Mouse (Mus musculus): ENCODE measurements around the gene Gm20830. TPM values are rescaled to one million over a fixed set of nuclear protein-coding genes. Genes with fewer than 3 reads are reported as not detected.
"Not testable (repeated sequence)": the region's sequence is repeated elsewhere in the genome, so short reads cannot be mapped to it uniquely, and the experiment has no call there.

The Gm20830 gene
- not detected in 2 replicates for polyA plus RNA-seq (2015; fragmentation: Nextera tagmentation; extraction: Ambion mirVana)

- not testable (repeated sequence) for H3K27ac ChIP-seq (ENCODE audit: low read length); H3K4me1 ChIP-seq (ENCODE audit: control insufficient read depth, insufficient read depth, low read length); H3K4me2 ChIP-seq (ENCODE audit: low read depth, low read length); H3K9me3 ChIP-seq (ENCODE audit: control insufficient read depth, low read length); H3K9ac ChIP-seq (ENCODE audit: low read depth, low read length); H3K27me3 ChIP-seq (replicated peaks; ENCODE audit: control insufficient read depth, insufficient read depth, low read length); H3K4me3 ChIP-seq (ENCODE audit: low read length); ATAC-seq; H3K36me3 ChIP-seq (ENCODE audit: control insufficient read depth, insufficient read depth, low read length)
- 28% methylated on average over 3 of the region's 3 CpGs for WGBS
These were observed at the start of gene Gm20830 for GRCm38 (mm10) chrY:6918182-6918581. Gene Gm20830 (minus strand): TSS chrY:6918282.

Other genes starting within 250 kb of the Gm20830 start
- not detected in 2 replicates for gene Gm21719, start 235.4 kb downstream of the Gm20830 start, polyA plus RNA-seq (2015; fragmentation: Nextera tagmentation; extraction: Ambion mirVana)

Data from intestine, embryonic 16.5 days (tissue).